Mouse (Mus musculus) kidney, postnatal 36 days (tissue): ENCODE results near the gene Fam32a.
A peak's percentile ranks its signal among the peaks of the same experiment; 100 is the strongest.

Experiments
- DNase-seq, 2 experiments: peaks; one replicate each; pipeline ENCODE4 v3.0.0; 2021 to 2022; ENCODE audit warnings: mixed read lengths in 2 of 2

The Fam32a gene

GRCm38 (mm10) chr8:72240951-72241350, 21.4 kb downstream of the Fam32a start:
- DNase-seq: no peak

- no peak for DNase-seq
Observed at GRCm38 (mm10) chr8:72242226-72242625, 22.7 kb downstream of the Fam32a start.

- no peak for DNase-seq
Observed at GRCm38 (mm10) chr8:72244610-72245009, 25.1 kb downstream of the Fam32a start.

GRCm38 (mm10) chr8:72257171-72257901, 37.8 kb downstream of the Fam32a start:
- peak; percentile 27 to 71 for DNase-seq

- DNase-seq: no peak
Observed at GRCm38 (mm10) chr8:72257902-72258238, 38.3 kb downstream of the Fam32a start.

- DNase-seq: no peak
Observed at GRCm38 (mm10) chr8:72259862-72260261, 40.3 kb downstream of the Fam32a start.

GRCm38 (mm10) chr8:72260585-72260984, 41.1 kb downstream of the Fam32a start:
- DNase-seq: no peak

GRCm38 (mm10) chr8:72261019-72261418, 41.5 kb downstream of the Fam32a start:
- peak; percentile 68 to 69 for DNase-seq

- no peak for DNase-seq
Observed at GRCm38 (mm10) chr8:72261431-72261830, 41.9 kb downstream of the Fam32a start.

- peak; percentile 45 to 60 for DNase-seq
Observed at GRCm38 (mm10) chr8:72261872-72262271, 42.3 kb downstream of the Fam32a start.

GRCm38 (mm10) chr8:72262756-72263155, 43.2 kb downstream of the Fam32a start:
- DNase-seq: no peak

GRCm38 (mm10) chr8:72263451-72263850, 43.9 kb downstream of the Fam32a start:
- DNase-seq: no peak

GRCm38 (mm10) chr8:72265342-72265741, 45.8 kb downstream of the Fam32a start:
- peak; percentile 64 to 76 for DNase-seq

- DNase-seq: no peak
Observed at GRCm38 (mm10) chr8:72266671-72267070, 47.1 kb downstream of the Fam32a start.

- DNase-seq: no peak
Observed at GRCm38 (mm10) chr8:72267106-72267505, 47.6 kb downstream of the Fam32a start.

GRCm38 (mm10) chr8:72268356-72268755, 48.8 kb downstream of the Fam32a start:
- peak; percentile 83 to 91 for DNase-seq

- no peak for DNase-seq
Observed at GRCm38 (mm10) chr8:72270606-72271005, 51.1 kb downstream of the Fam32a start.

- no peak for DNase-seq
Observed at GRCm38 (mm10) chr8:72271051-72271660, 51.6 kb downstream of the Fam32a start.

GRCm38 (mm10) chr8:72271691-72272090, 52.2 kb downstream of the Fam32a start:
- DNase-seq: peak in 1 of 2 experiments; percentile 13

- DNase-seq: peak; percentile 63 to 80
Observed at GRCm38 (mm10) chr8:72272361-72272760, 52.8 kb downstream of the Fam32a start.

GRCm38 (mm10) chr8:72273111-72273770, 53.7 kb downstream of the Fam32a start:
- DNase-seq: no peak

GRCm38 (mm10) chr8:72273807-72274206, 54.3 kb downstream of the Fam32a start:
- no peak for DNase-seq
